13 mouse cellular contexts compared by ENCODE assay signal in genomic region chr1:91442350-91442990, GRCm38 (mm10). TPM values are rescaled to one million over a fixed set of nuclear protein-coding genes. Genes with fewer than 3 reads are reported as not detected.
DNase-seq lines count a peak whose midpoint lies in the region; ATAC-seq lines count a peak whose summit lies in the region.
"Had no signal": no experiment of that assay in that cellular context is flagged by ENCODE, and none has a peak within 500 bp of the region (broad histone marks: within the 10 kb centered on the region; RNA-seq: fewer than 3 reads in every experiment).

No protein-coding gene starts in this region.

- H3K4me3 ChIP-seq in forebrain, embryonic 10.5 days, result no peak overlapping the region
- no peak overlapping the region for H3K4me3 ChIP-seq in forebrain, embryonic 15.5 days
- H3K4me3 ChIP-seq in brown adipose tissue, adult 24 weeks (ENCODE audit: insufficient read depth, low read depth, low read length), result no peak overlapping the region
- no peak overlapping the region for H3K4me3 ChIP-seq in hindbrain, embryonic 11.5 days (ENCODE audit: low read depth, low read length)
- H3K4me3 ChIP-seq: myocyte had no signal

- no peak for DNase-seq in forebrain, embryonic 10.5 days (ENCODE audit: extremely low spot score, low spot score)
- DNase-seq in kidney, postnatal 14 days, result peak; percentile 74
- peak; percentile 88 for DNase-seq in lung, postnatal 25 days (ENCODE audit: low spot score)
- DNase-seq in embryo, embryonic 11 days, result no peak
- no peak for DNase-seq in frontal cortex, postnatal 25 days (ENCODE audit: low spot score in 2 of 2)
- DNase-seq in hindbrain, embryonic 11.5 days (ENCODE audit: low spot score), result no peak
- DNase-seq: adrenal gland, postnatal 10 days; right cerebral cortex, postnatal 25 days; thymus, postnatal 36 days had no signal

- H3K9me3 ChIP-seq in forebrain, embryonic 10.5 days, result peaks cover 7% of the 10 kb centered on the region
- H3K9me3 ChIP-seq in forebrain, embryonic 15.5 days, result no peaks in the 10 kb centered on the region
- no peaks in the 10 kb centered on the region for H3K9me3 ChIP-seq in hindbrain, embryonic 11.5 days (ENCODE audit: control insufficient read depth, low read length)

- no peaks in the 10 kb centered on the region for H3K27me3 ChIP-seq in forebrain, embryonic 10.5 days (ENCODE audit: poor library complexity, severe bottlenecking)
- no peaks in the 10 kb centered on the region for H3K27me3 ChIP-seq in forebrain, embryonic 15.5 days
- no peaks in the 10 kb centered on the region for H3K27me3 ChIP-seq in hindbrain, embryonic 11.5 days (ENCODE audit: control insufficient read depth, insufficient read depth, low read length)

- peaks cover 5% of the 10 kb centered on the region for H3K36me3 ChIP-seq in forebrain, embryonic 10.5 days (replicated peaks)
- peaks cover 37% of the 10 kb centered on the region for H3K36me3 ChIP-seq in forebrain, embryonic 15.5 days
- H3K36me3 ChIP-seq in hindbrain, embryonic 11.5 days (ENCODE audit: control insufficient read depth, insufficient read depth, low read length), result no peaks in the 10 kb centered on the region

- peak overlapping the region; percentile 30; the same call in 1 of the 2 replicates for H3K27ac ChIP-seq in forebrain, embryonic 10.5 days
- H3K27ac ChIP-seq in forebrain, embryonic 15.5 days (replicated peaks), result no peak overlapping the region
- H3K27ac ChIP-seq in brown adipose tissue, adult 24 weeks (replicated peaks; ENCODE audit: low read depth, low read length), result 0 out of 2 replicates have a peak overlapping the region, but pooled peaks have one; percentile 20
- no peak overlapping the region for H3K27ac ChIP-seq in hindbrain, embryonic 11.5 days (ENCODE audit: low read depth, low read length)

- ATAC-seq in forebrain, embryonic 15.5 days (replicated peaks), result no peak
- ATAC-seq in hindbrain, embryonic 11.5 days (ENCODE audit: low FRiP score), result no peak
- ATAC-seq: forebrain, embryonic 16.5 days had no signal

- no peak overlapping the region for H3K4me2 ChIP-seq in forebrain, embryonic 15.5 days (replicated peaks)
- no peak overlapping the region for H3K4me2 ChIP-seq in hindbrain, embryonic 11.5 days (replicated peaks; ENCODE audit: low read depth, low read length)

- WGBS in forebrain, embryonic 10.5 days, result 76% methylated on average over 7 of the region's 7 CpGs
- 68% methylated on average over 7 of the region's 7 CpGs for WGBS in forebrain, embryonic 15.5 days
- WGBS in hindbrain, embryonic 11.5 days, result 76% methylated on average over 6 of the region's 7 CpGs

- H3K4me1 ChIP-seq in forebrain, embryonic 10.5 days, result peaks cover 9% of the 10 kb centered on the region
- no peaks in the 10 kb centered on the region for H3K4me1 ChIP-seq in forebrain, embryonic 15.5 days
- peaks cover 21% of the 10 kb centered on the region for H3K4me1 ChIP-seq in brown adipose tissue, adult 24 weeks (ENCODE audit: control insufficient read depth, insufficient read depth, insufficient read length, low read length)
- H3K4me1 ChIP-seq in hindbrain, embryonic 11.5 days (replicated peaks; ENCODE audit: control insufficient read depth, insufficient read depth, low read length), result no peaks in the 10 kb centered on the region

- no peak overlapping the region for H3K9ac ChIP-seq in forebrain, embryonic 15.5 days (replicated peaks)
- H3K9ac ChIP-seq in hindbrain, embryonic 11.5 days (ENCODE audit: low read depth, low read length), result no peak overlapping the region

RNA-seq across cellular contexts. Expression of gene Per2, which starts 16.7 kb away (rescaled TPM):
- polyA plus RNA-seq in forebrain, embryonic 10.5 days (2016; fragmentation: Nextera tagmentation; extraction: Ambion mirVana), result 1.3 and 1.6 TPM in 2 replicates
- 4.5 and 5.4 TPM in 2 replicates for polyA plus RNA-seq in forebrain, embryonic 15.5 days (2015; fragmentation: Nextera tagmentation; extraction: Ambion mirVana)
- 1.6 and 6.7 TPM in 2 replicates for polyA plus RNA-seq in brown adipose tissue, adult 24 weeks (2012; ENCODE audit: insufficient read depth, insufficient read length, missing spikeins)
- polyA plus RNA-seq in hindbrain, embryonic 11.5 days (2014; fragmentation: Nextera tagmentation; extraction: Ambion mirVana), result 1.7 and 2.8 TPM in 2 replicates

RNA-seq across cellular contexts. Expression of gene Hes6, which starts 28.6 kb away (rescaled TPM):
- 156 and 177 TPM in 2 replicates for polyA plus RNA-seq in forebrain, embryonic 10.5 days (2016; fragmentation: Nextera tagmentation; extraction: Ambion mirVana)
- polyA plus RNA-seq in forebrain, embryonic 15.5 days (2015; fragmentation: Nextera tagmentation; extraction: Ambion mirVana), result 260 and 267 TPM in 2 replicates
- polyA plus RNA-seq in brown adipose tissue, adult 24 weeks (2012; ENCODE audit: insufficient read depth, insufficient read length, missing spikeins), result 7.8 and 10.9 TPM in 2 replicates
- 288 and 318 TPM in 2 replicates for polyA plus RNA-seq in hindbrain, embryonic 11.5 days (2014; fragmentation: Nextera tagmentation; extraction: Ambion mirVana)

RNA-seq across cellular contexts. Expression of gene Ilkap, which starts 43.9 kb away (rescaled TPM):
- polyA plus RNA-seq in forebrain, embryonic 10.5 days (2016; fragmentation: Nextera tagmentation; extraction: Ambion mirVana), result 168 and 176 TPM in 2 replicates
- 167 and 177 TPM in 2 replicates for polyA plus RNA-seq in forebrain, embryonic 15.5 days (2015; fragmentation: Nextera tagmentation; extraction: Ambion mirVana)
- 37.9 and 39.9 TPM in 2 replicates for polyA plus RNA-seq in brown adipose tissue, adult 24 weeks (2012; ENCODE audit: insufficient read depth, insufficient read length, missing spikeins)
- polyA plus RNA-seq in hindbrain, embryonic 11.5 days (2014; fragmentation: Nextera tagmentation; extraction: Ambion mirVana), result 172 TPM in 2 replicates

RNA-seq across cellular contexts. Expression of gene Traf3ip1, which starts 52.0 kb away (rescaled TPM):
- 13.1 and 13.9 TPM in 2 replicates for polyA plus RNA-seq in forebrain, embryonic 10.5 days (2016; fragmentation: Nextera tagmentation; extraction: Ambion mirVana)
- polyA plus RNA-seq in forebrain, embryonic 15.5 days (2015; fragmentation: Nextera tagmentation; extraction: Ambion mirVana), result 9.5 and 10.6 TPM in 2 replicates
- 3.8 and 4.9 TPM in 2 replicates for polyA plus RNA-seq in brown adipose tissue, adult 24 weeks (2012; ENCODE audit: insufficient read depth, insufficient read length, missing spikeins)
- polyA plus RNA-seq in hindbrain, embryonic 11.5 days (2014; fragmentation: Nextera tagmentation; extraction: Ambion mirVana), result 7.3 and 7.7 TPM in 2 replicates

Comparison
In these comparisons a context has a peak if more than half of its experiments do, and no peak if none do; other contexts are left out.
1. H3K27ac ChIP-seq: peak in forebrain, embryonic 10.5 days (single experiment) and brown adipose tissue, adult 24 weeks (single experiment); none in forebrain, embryonic 15.5 days (single experiment) and hindbrain, embryonic 11.5 days (single experiment).
2. DNase-seq: peak in kidney, postnatal 14 days (single experiment) and lung, postnatal 25 days (single experiment); none in forebrain, embryonic 10.5 days (single experiment), embryo, embryonic 11 days (single experiment), frontal cortex, postnatal 25 days (0 of 2) and hindbrain, embryonic 11.5 days (single experiment).
3. RNA of gene Hes6, which starts 28.6 kb away (polyA plus RNA-seq): 288 to 318 TPM in hindbrain, embryonic 11.5 days, 260 to 267 TPM in forebrain, embryonic 15.5 days and 156 to 177 TPM in forebrain, embryonic 10.5 days; 7.8 to 10.9 TPM in brown adipose tissue, adult 24 weeks; every median in the first group is over 10 times any median in the second.